Mouse (Mus musculus) cerebellum, adult 2 months (tissue): Measurements from ENCODE around the gene Fam174b.

Experiments used
- CTCF ChIP-seq: fragments of 200-500 bp; IDR thresholded peaks from 2 replicates; pipeline ENCODE4 v1.5.1; 2011; ENCODE audit warnings: low read depth, mild to moderate bottlenecking, control low read depth, low read length, moderate library complexity, borderline replicate concordance; ENCODE audit not compliant: insufficient read depth
- POLR2A ChIP-seq: fragments of 200-500 bp; IDR thresholded peaks from 2 replicates; pipeline ENCODE4 v1.6.1; 2011; ENCODE audit warnings: low read length, control low read depth, borderline replicate concordance; ENCODE audit not compliant: insufficient read depth

GRCm38 (mm10) chr7:73749339-73749738, 9.2 kb downstream of the Fam174b start:
- TF ChIP-seq CTCF (no peak), POLR2A (no peak)
